Mouse (Mus musculus): Measurements from ENCODE around the gene Unc5b. TPM values are rescaled to one million over a fixed set of nuclear protein-coding genes. Genes with fewer than 3 reads are reported as not detected.

Gene Unc5b
- total and polyA plus RNA-seq, 3 experiments: 0.04 to 0.21 (median 0.06) TPM

DNA sequence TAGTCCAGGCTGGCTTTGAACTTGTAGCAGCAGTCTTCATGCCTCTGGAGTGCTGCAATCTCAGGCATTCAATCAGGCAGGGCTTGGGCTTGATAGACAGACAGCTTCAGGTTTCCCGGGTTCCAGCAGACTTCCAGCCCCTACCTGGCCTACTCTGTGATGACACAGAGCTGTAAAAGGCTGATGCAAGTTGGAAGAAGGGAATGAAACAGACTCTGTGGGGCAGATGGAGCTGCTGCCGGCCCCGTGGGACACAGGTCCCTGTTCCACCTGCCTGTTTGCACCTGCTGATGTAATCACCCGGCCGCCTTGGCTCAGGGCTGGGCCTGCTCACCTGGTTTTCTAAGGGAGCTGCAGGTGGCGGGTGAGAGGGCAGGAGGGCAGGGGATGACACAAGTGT lies 40.5 kb downstream of the Unc5b start:
- in situ Hi-C loops (cut with MboI; ENCODE audit: low pct_ligation_motif_present, low pct_unique_long_range_greater_than_20kb, low sequenced_read_pairs) (no loop called here), dilution Hi-C loops (cut with MboI; ENCODE audit: extremely low pct_ligation_motif_present, extremely low pct_unique_long_range_greater_than_20kb, low sequenced_read_pairs) (no loop called here)
- TF ChIP-seq GABPA (IDR thresholded peaks at IDR 0.05; ENCODE audit: insufficient replicate concordance, low read depth, low read length) (no peak), MAX (IDR thresholded peaks at IDR 0.05; ENCODE audit: low read length) (no peak), SIN3A (IDR thresholded peaks at IDR 0.05; ENCODE audit: low read length) (no peak), SMC3 (IDR thresholded peaks at IDR 0.05; ENCODE audit: low read depth, low read length) (no peak), ZNF384 (IDR thresholded peaks at IDR 0.05; ENCODE audit: low read depth, low read length) (no peak), IRF4 (IDR thresholded peaks at IDR 0.05; ENCODE audit: low read depth, low read length) (no peak), TBP (conservative IDR thresholded peaks at IDR 0.05; ENCODE audit: low read depth, low read length) (no peak), BHLHE40 (IDR thresholded peaks at IDR 0.05; ENCODE audit: low read depth, low read length) (no peak), POLR2AphosphoS2 (IDR thresholded peaks at IDR 0.05; ENCODE audit: low read depth, low read length) (no peak), E2F4 (IDR thresholded peaks at IDR 0.05; ENCODE audit: insufficient replicate concordance, low read depth, low read length) (no peak), MAZ (IDR thresholded peaks at IDR 0.05; ENCODE audit: low read depth, low read length) (no peak), NRF1 (IDR thresholded peaks at IDR 0.05; ENCODE audit: low read depth, low read length) (no peak), MXI1 (IDR thresholded peaks at IDR 0.05; ENCODE audit: low read depth, low read length) (no peak)
- Histone ChIP-seq H3K4me2 (ENCODE audit: insufficient read depth, low read depth, poor library complexity, severe bottlenecking) (no peak overlapping the region), H3K9ac (ENCODE audit: insufficient read depth, low read depth) (no peak overlapping the region), H3K4me1 (ENCODE audit: control insufficient read depth in 1 of 2, insufficient read depth in 2 of 2) (0 out of 4 replicates have a peak, but pooled peaks cover 0 to 4% of the 10 kb centered on the region in 2 experiments), H3K79me2 (replicated peaks; ENCODE audit: control insufficient read depth, extremely low read depth, insufficient read depth, poor library complexity, severe bottlenecking) (no peaks in the 10 kb centered on the region), H3K9me3 (replicated peaks; ENCODE audit: low read length) (no peaks in the 10 kb centered on the region), H3K27me3 (replicated peaks) (peaks cover 90% of the 10 kb centered on the region), H3K36me3 (replicated peaks in 1 of 2; ENCODE audit: control insufficient read depth in 1 of 2, insufficient read depth in 1 of 2, low read length in 1 of 2) (no peaks in the 10 kb centered on the region), H3K4me3 (replicated peaks in 1 of 3; ENCODE audit: low read depth in 2 of 3, low read length in 2 of 3, poor library complexity in 1 of 3) (no peak overlapping the region), H3K27ac (ENCODE audit: insufficient read depth, low read depth) (no peak overlapping the region)
- no peak for DNase-seq (ENCODE audit: extremely low read depth)

DNA sequence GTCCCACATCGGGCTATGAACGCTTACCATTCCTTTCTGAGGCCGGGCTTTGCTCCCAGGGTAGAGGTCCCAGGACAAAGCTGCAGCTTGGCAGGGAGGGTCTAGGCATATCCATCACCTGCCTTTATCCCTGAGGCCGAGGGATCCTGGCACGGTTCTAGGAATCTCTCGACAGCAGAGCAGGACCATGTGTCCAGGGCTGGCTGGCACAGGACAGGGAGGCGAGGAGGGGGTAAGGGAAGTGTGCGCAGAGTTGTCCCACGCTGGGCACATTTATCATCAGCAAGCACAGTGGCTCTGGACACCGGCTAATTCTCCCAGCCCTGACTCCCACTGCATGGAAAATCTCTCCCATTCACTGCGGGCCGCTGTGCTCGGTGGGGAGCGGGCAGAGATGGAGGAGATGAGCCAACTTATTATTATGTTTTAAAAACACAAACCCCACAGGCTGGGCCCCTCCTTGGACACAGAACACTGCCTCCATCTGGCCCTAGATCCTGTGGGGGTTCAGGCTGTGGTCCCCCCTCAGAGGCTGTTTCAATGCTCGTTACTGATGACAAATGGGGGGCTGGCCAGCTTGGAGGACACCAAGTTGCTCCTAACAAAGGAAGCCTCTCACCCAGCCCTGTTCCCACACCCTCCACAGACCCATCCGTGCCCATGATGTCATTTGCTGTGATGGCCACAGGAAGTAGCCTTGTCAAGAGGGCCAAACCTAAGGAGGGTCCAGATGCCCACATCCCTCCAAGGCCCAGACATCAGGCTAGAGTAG lies 43.9 kb downstream of the Unc5b start:
- dilution Hi-C loops (cut with MboI; ENCODE audit: extremely low pct_ligation_motif_present, extremely low pct_unique_long_range_greater_than_20kb, low sequenced_read_pairs) (no loop called here), in situ Hi-C loops (cut with MboI; ENCODE audit: low pct_ligation_motif_present, low pct_unique_long_range_greater_than_20kb, low sequenced_read_pairs) (no loop called here)
- H3K27ac ChIP-seq (ENCODE audit: insufficient read depth, low read depth): no peak overlapping the region
- 0 out of 4 replicates have a peak, but pooled peaks cover 0 to 4% of the 10 kb centered on the region in 2 experiments for H3K4me1 ChIP-seq (ENCODE audit: control insufficient read depth in 1 of 2, insufficient read depth in 2 of 2)
- DNase-seq (ENCODE audit: extremely low read depth): no peak
- no peak overlapping the region for H3K9ac ChIP-seq (ENCODE audit: insufficient read depth, low read depth)
- H3K4me3 ChIP-seq (replicated peaks in 1 of 3; ENCODE audit: low read depth in 2 of 3, low read length in 2 of 3, poor library complexity in 1 of 3): no peak overlapping the region
- H3K36me3 ChIP-seq (replicated peaks in 1 of 2; ENCODE audit: control insufficient read depth in 1 of 2, insufficient read depth in 1 of 2, low read length in 1 of 2): no peaks in the 10 kb centered on the region
- no peaks in the 10 kb centered on the region for H3K9me3 ChIP-seq (replicated peaks; ENCODE audit: low read length)
- no peak overlapping the region for H3K4me2 ChIP-seq (ENCODE audit: insufficient read depth, low read depth, poor library complexity, severe bottlenecking)
- no peaks in the 10 kb centered on the region for H3K79me2 ChIP-seq (replicated peaks; ENCODE audit: control insufficient read depth, extremely low read depth, insufficient read depth, poor library complexity, severe bottlenecking)
- TF ChIP-seq NRF1 (IDR thresholded peaks at IDR 0.05; ENCODE audit: low read depth, low read length) (no peak), MYC (IDR thresholded peaks at IDR 0.05; ENCODE audit: low read depth, low read length) (no peak), E2F4 (IDR thresholded peaks at IDR 0.05; ENCODE audit: insufficient replicate concordance, low read depth, low read length) (no peak), ZNF384 (IDR thresholded peaks at IDR 0.05; ENCODE audit: low read depth, low read length) (no peak), MXI1 (IDR thresholded peaks at IDR 0.05; ENCODE audit: low read depth, low read length) (no peak), IRF4 (IDR thresholded peaks at IDR 0.05; ENCODE audit: low read depth, low read length) (no peak), CHD1 (IDR thresholded peaks at IDR 0.05; ENCODE audit: low read depth, low read length) (no peak), RCOR1 (conservative IDR thresholded peaks at IDR 0.05; ENCODE audit: low read depth, low read length) (no peak), HCFC1 (IDR thresholded peaks at IDR 0.05; ENCODE audit: low read depth, low read length) (no peak), CHD2 (IDR thresholded peaks at IDR 0.05; ENCODE audit: low read length) (no peak), POLR2AphosphoS2 (IDR thresholded peaks at IDR 0.05; ENCODE audit: low read depth, low read length) (no peak), RAD21 (IDR thresholded peaks at IDR 0.05; ENCODE audit: low read depth, low read length) (no peak), ZMIZ1 (IDR thresholded peaks at IDR 0.05; ENCODE audit: low read depth, low read length) (no peak), TBP (conservative IDR thresholded peaks at IDR 0.05; ENCODE audit: low read depth, low read length) (no peak), POLR2A (IDR thresholded peaks at IDR 0.05; ENCODE audit: low read depth, low read length) (no peak), NELFE (IDR thresholded peaks at IDR 0.05; ENCODE audit: low read depth, low read length) (no peak), BHLHE40 (IDR thresholded peaks at IDR 0.05; ENCODE audit: low read depth, low read length) (no peak), ZC3H11A (IDR thresholded peaks at IDR 0.05; ENCODE audit: low read depth, low read length) (no peak), CTCF (conservative IDR thresholded peaks at IDR 0.05 in 1 of 2, IDR thresholded peaks at IDR 0.05 in 1 of 2; ENCODE audit: low read depth in 2 of 2, low read length in 2 of 2) (no peak)
- peaks cover 81% of the 10 kb centered on the region for H3K27me3 ChIP-seq (replicated peaks)
